Mouse (Mus musculus) forebrain, embryonic 11.5 days (tissue): ENCODE measurements around the gene Nudt21. TPM values are rescaled to one million over a fixed set of nuclear protein-coding genes. Genes with fewer than 3 reads are reported as not detected.

ENCODE experiments used
- ATAC-seq: fragments of 200-750 bp; cut with Nextera tagmentation; replicated peaks from 2 replicates; pipeline ENCODE4 v1.8.0; 2017; ENCODE audit warnings: moderate TSS enrichment; ENCODE audit not compliant: low FRiP score
- DNase-seq: peaks from one replicate; pipeline ENCODE4 v3.0.0-alpha.2; 2017; ENCODE audit warnings: low spot score
- H3K27ac ChIP-seq: fragments of 300-500 bp; sonication (generic); 2 replicates; pipeline ENCODE4 v1.5.1; 2014; ENCODE audit warnings: low read depth, low read length
- H3K27me3 ChIP-seq: fragments of 300-500 bp; sonication (generic); 2 replicates; pipeline ENCODE4 v1.6.1; 2014; ENCODE audit warnings: mild to moderate bottlenecking, low read length, mixed read lengths; ENCODE audit not compliant: control insufficient read depth, insufficient read depth
- H3K36me3 ChIP-seq: fragments of 300-500 bp; sonication (generic); 2 replicates; pipeline ENCODE4 v1.6.1; 2014; ENCODE audit warnings: mild to moderate bottlenecking, low read length, moderate library complexity, mixed read lengths; ENCODE audit not compliant: control insufficient read depth, insufficient read depth
- H3K4me1 ChIP-seq: fragments of 300-500 bp; sonication (generic); replicated peaks from 2 replicates; pipeline ENCODE4 v1.6.1; 2014; ENCODE audit warnings: low read length, mixed read lengths; ENCODE audit not compliant: control insufficient read depth, insufficient read depth
- H3K4me2 ChIP-seq: fragments of 300-500 bp; sonication (generic); 2 replicates; pipeline ENCODE4 v1.6.1; 2014; ENCODE audit warnings: low read depth, mild to moderate bottlenecking, low read length, moderate library complexity, mixed read lengths; ENCODE audit not compliant: severe bottlenecking
- H3K4me3 ChIP-seq: fragments of 300-500 bp; sonication (generic); 2 replicates; pipeline ENCODE4 v1.5.1; 2014; ENCODE audit warnings: low read depth, low read length
- H3K9ac ChIP-seq: fragments of 300-500 bp; sonication (generic); 2 replicates; pipeline ENCODE4 v1.6.1; 2014; ENCODE audit warnings: low read length
- H3K9me3 ChIP-seq: fragments of 300-500 bp; sonication (generic); 2 replicates; pipeline ENCODE4 v1.6.1; 2016; ENCODE audit warnings: low read length, mixed read lengths; ENCODE audit not compliant: control insufficient read depth
- whole genome bisulfite sequencing: fragments of 180-500 bp; shearing (Covaris S2); extraction: QIAGEN DNeasy Blood & Tissue Kit; methylation state at CpG from one replicate; pipeline ENCODE4 v1.1.7; 2014; 5-methylcytosine and 5-hydroxymethylcytosine counted together
- polyA plus RNA-seq: library from polyadenylated mRNA; unstranded; fragments of >200 nt; fragmentation: Nextera tagmentation; extraction: Ambion mirVana; gene quantifications from 2 replicates; pipeline ENCODE4 v1.2.1, GENCODE M21; 2014

The Nudt21 gene
- 195 and 201 TPM in 2 replicates for polyA plus RNA-seq

- ATAC-seq (peak; percentile 99), DNase-seq (peak; percentile 95)
- WGBS: under 1% methylated on average over 41 of the region's 41 CpGs
- H3K27me3 ChIP-seq: no peaks in the 10 kb centered on the region
- peak within 1 kb of the TSS; percentile 44 for H3K4me3 ChIP-seq
- peak within 1 kb of the TSS; percentile 67; the same call in 1 of the 2 replicates for H3K27ac ChIP-seq
- H3K4me2 ChIP-seq: peak within 1 kb of the TSS; percentile 73
- H3K4me1 ChIP-seq: peaks cover 12% of the 10 kb centered on the region
- no peaks in the 10 kb centered on the region for H3K9me3 ChIP-seq
- H3K36me3 ChIP-seq: no peaks in the 10 kb centered on the region
- H3K9ac ChIP-seq: peak within 1 kb of the TSS; percentile 77
Measured at GRCm38 (mm10) chr8:94036944-94037524, at the start of gene Nudt21, which contains the start of gene Ogfod1. Gene Nudt21 (minus strand): TSS chr8:94037031. Gene Ogfod1 (plus strand): TSS chr8:94037198.

- Histone ChIP-seq H3K9me3 (no peaks in the 10 kb centered on the region), H3K9ac (no peak overlapping the region), H3K4me2 (no peak overlapping the region), H3K27ac (no peak overlapping the region), H3K4me1 (no peaks in the 10 kb centered on the region), H3K27me3 (no peaks in the 10 kb centered on the region), H3K4me3 (no peak overlapping the region), H3K36me3 (no peaks in the 10 kb centered on the region)
- 92% methylated on average over 12 of the region's 12 CpGs for WGBS
- DNase-seq (no peak), ATAC-seq (no peak)
Measured at GRCm38 (mm10) chr8:94076461-94077192, 39.8 kb upstream of the Nudt21 start.

- ATAC-seq: no peak
- 90% methylated on average over 7 of the region's 7 CpGs for WGBS
Measured at GRCm38 (mm10) chr8:94068793-94069192, 32.0 kb upstream of the Nudt21 start.

GRCm38 (mm10) chr8:94066121-94066863 lies 29.5 kb upstream of the Nudt21 start:
- 49% methylated on average over 11 of the region's 11 CpGs for WGBS
- H3K36me3 ChIP-seq: no peaks in the 10 kb centered on the region; the same call in 1 of the 2 replicates
- peak overlapping the region; percentile 32; the same call in 1 of the 2 replicates for H3K27ac ChIP-seq

More at GRCm38 (mm10) chr8:94068793-94069192, 32.0 kb upstream of the Nudt21 start:
- Histone ChIP-seq H3K4me1 (no peaks in the 10 kb centered on the region), H3K4me3 (no peak overlapping the region), H3K36me3 (no peaks in the 10 kb centered on the region; the same call in 1 of the 2 replicates), H3K4me2 (no peak overlapping the region), H3K9ac (no peak overlapping the region), H3K9me3 (no peaks in the 10 kb centered on the region), H3K27me3 (no peaks in the 10 kb centered on the region), H3K27ac (no peak overlapping the region)
- DNase-seq: no peak

GRCm38 (mm10) chr8:94057157-94057854 lies 20.5 kb upstream of the Nudt21 start:
- H3K36me3 ChIP-seq: no peaks in the 10 kb centered on the region; the same call in 1 of the 2 replicates
- H3K4me3 ChIP-seq: no peak overlapping the region
- H3K9me3 ChIP-seq: no peaks in the 10 kb centered on the region
- WGBS: 60% methylated on average over 6 of the region's 6 CpGs
- H3K9ac ChIP-seq: no peak overlapping the region
- DNase-seq: peak; percentile 64
- H3K27me3 ChIP-seq: no peaks in the 10 kb centered on the region
- no peak overlapping the region for H3K4me2 ChIP-seq
- no peaks in the 10 kb centered on the region for H3K4me1 ChIP-seq
- ATAC-seq: no peak
- H3K27ac ChIP-seq: no peak overlapping the region

More at GRCm38 (mm10) chr8:94066121-94066863, 29.5 kb upstream of the Nudt21 start:
- no peak overlapping the region for H3K4me2 ChIP-seq
- DNase-seq (no peak), ATAC-seq (peak; percentile 86)
- no peaks in the 10 kb centered on the region for H3K9me3 ChIP-seq
- no peak overlapping the region for H3K4me3 ChIP-seq
- H3K9ac ChIP-seq: no peak overlapping the region
- H3K4me1 ChIP-seq: no peaks in the 10 kb centered on the region
- H3K27me3 ChIP-seq: no peaks in the 10 kb centered on the region

GRCm38 (mm10) chr8:94052696-94053095 lies 15.9 kb upstream of the Nudt21 start:
- no peak for ATAC-seq
- Histone ChIP-seq H3K4me2 (no peak overlapping the region), H3K27ac (no peak overlapping the region), H3K4me3 (no peak overlapping the region), H3K9ac (no peak overlapping the region), H3K9me3 (no peaks in the 10 kb centered on the region), H3K27me3 (no peaks in the 10 kb centered on the region), H3K36me3 (no peaks in the 10 kb centered on the region; the same call in 1 of the 2 replicates), H3K4me1 (no peaks in the 10 kb centered on the region)
- DNase-seq: no peak
- WGBS: 93% methylated on average over 12 of the region's 12 CpGs

GRCm38 (mm10) chr8:94047845-94048244 lies 11.0 kb upstream of the Nudt21 start:
- Histone ChIP-seq H3K9ac (no peak overlapping the region), H3K4me1 (no peaks in the 10 kb centered on the region), H3K36me3 (no peaks in the 10 kb centered on the region; the same call in 1 of the 2 replicates), H3K4me3 (no peak overlapping the region), H3K4me2 (no peak overlapping the region), H3K9me3 (no peaks in the 10 kb centered on the region), H3K27ac (no peak overlapping the region), H3K27me3 (no peaks in the 10 kb centered on the region)
- WGBS: 90% methylated on average over 2 of the region's 2 CpGs
- DNase-seq (no peak), ATAC-seq (no peak)

- Histone ChIP-seq H3K4me1 (peaks cover 12% of the 10 kb centered on the region), H3K4me2 (peak overlapping the region; percentile 72), H3K9ac (peak overlapping the region; percentile 37; the same call in 1 of the 2 replicates), H3K9me3 (no peaks in the 10 kb centered on the region), H3K4me3 (peak overlapping the region; percentile 44), H3K27me3 (no peaks in the 10 kb centered on the region), H3K36me3 (no peaks in the 10 kb centered on the region), H3K27ac (no peak overlapping the region)
- no peak for DNase-seq
- WGBS: 13% methylated on average over 15 of the region's 15 CpGs
- ATAC-seq: no peak
Measured at GRCm38 (mm10) chr8:94037806-94038205, 975 bp upstream of the Nudt21 start.
